Mouse (Mus musculus): Measurements from ENCODE around the gene Gucy2g.

- TF ChIP-seq CTCF (IDR thresholded peaks at IDR 0.05; ENCODE audit: extremely low read depth, insufficient read depth, low read length) (no peak), POLR2A (IDR thresholded peaks at IDR 0.05; ENCODE audit: extremely low read depth, insufficient read depth, low read length) (no peak)
Observed at GRCm38 (mm10) chr19:55168360-55168759, 72.7 kb downstream of the Gucy2g start.
